Mouse (Mus musculus): ENCODE measurements around the gene Zfp706. TPM values are rescaled to one million over a fixed set of nuclear protein-coding genes. Genes with fewer than 3 reads are reported as not detected.
A peak's percentile ranks its signal among the peaks of the same experiment; 100 is the strongest.

The Zfp706 gene
- polyA plus RNA-seq, 1 experiment from 2014 or later, result 182 TPM

GRCm38 (mm10) chr15:36989922-36990321, 17.7 kb downstream of the Zfp706 start:
- Histone ChIP-seq H3K4me3 (replicated peaks) (no peak overlapping the region), H3K27me3 (no peaks in the 10 kb centered on the region), H3K9ac (no peak overlapping the region), H3K27ac (replicated peaks) (no peak overlapping the region), H3K36me3 (replicated peaks) (peaks cover 6% of the 10 kb centered on the region; the same call in 1 of the 2 replicates), H3K9me3 (replicated peaks) (no peaks in the 10 kb centered on the region), H3K4me1 (replicated peaks) (0 out of 2 replicates have a peak, but pooled peaks cover 5% of the 10 kb centered on the region), H3K4me2 (no peak overlapping the region)
- WGBS (ENCODE audit: insufficient replicate concordance), result 82% methylated on average over 11 of the region's 11 CpGs
- ATAC-seq (ENCODE audit: insufficient read depth), result no peak

- Histone ChIP-seq H3K27me3 (no peaks in the 10 kb centered on the region), H3K9me3 (replicated peaks) (no peaks in the 10 kb centered on the region), H3K4me2 (no peak overlapping the region), H3K4me3 (replicated peaks) (no peak overlapping the region), H3K36me3 (replicated peaks) (peaks cover 6% of the 10 kb centered on the region; the same call in 1 of the 2 replicates), H3K4me1 (replicated peaks) (0 out of 2 replicates have a peak, but pooled peaks cover 5% of the 10 kb centered on the region), H3K9ac (no peak overlapping the region), H3K27ac (replicated peaks) (no peak overlapping the region)
- WGBS (ENCODE audit: insufficient replicate concordance), result 46% methylated on average over 2 of the region's 2 CpGs
- ATAC-seq (ENCODE audit: insufficient read depth), result no peak
Observed at GRCm38 (mm10) chr15:36988718-36989115, 18.9 kb downstream of the Zfp706 start.

GRCm38 (mm10) chr15:36987976-36988717, 19.4 kb downstream of the Zfp706 start:
- WGBS (ENCODE audit: insufficient replicate concordance), result 55% methylated on average over 13 of the region's 13 CpGs
- H3K9me3 ChIP-seq (replicated peaks), result no peaks in the 10 kb centered on the region
- H3K9ac ChIP-seq, result no peak overlapping the region
- no peak overlapping the region for H3K4me2 ChIP-seq
- H3K36me3 ChIP-seq (replicated peaks), result peaks cover 6% of the 10 kb centered on the region; the same call in 1 of the 2 replicates
- H3K4me1 ChIP-seq (replicated peaks), result 0 out of 2 replicates have a peak, but pooled peaks cover 5% of the 10 kb centered on the region
- no peak for ATAC-seq (ENCODE audit: insufficient read depth)
- H3K27me3 ChIP-seq, result no peaks in the 10 kb centered on the region
- no peak overlapping the region for H3K27ac ChIP-seq (replicated peaks)
- H3K4me3 ChIP-seq (replicated peaks), result no peak overlapping the region

- Histone ChIP-seq H3K36me3 (replicated peaks) (no peaks in the 10 kb centered on the region), H3K9me3 (replicated peaks) (no peaks in the 10 kb centered on the region), H3K4me3 (replicated peaks) (no peak overlapping the region), H3K9ac (no peak overlapping the region), H3K4me2 (no peak overlapping the region), H3K27ac (replicated peaks) (no peak overlapping the region), H3K27me3 (no peaks in the 10 kb centered on the region), H3K4me1 (replicated peaks) (0 out of 2 replicates have a peak, but pooled peaks cover 5% of the 10 kb centered on the region)
- ATAC-seq (ENCODE audit: insufficient read depth), result no peak
- 39% methylated on average over 6 of the region's 6 CpGs for WGBS (ENCODE audit: insufficient replicate concordance)
Observed at GRCm38 (mm10) chr15:36987211-36987877, 20.2 kb downstream of the Zfp706 start.

GRCm38 (mm10) chr15:36985567-36985925, 22.0 kb downstream of the Zfp706 start:
- Histone ChIP-seq H3K4me1 (replicated peaks) (peaks cover 5% of the 10 kb centered on the region; the same call in 1 of the 2 replicates), H3K36me3 (replicated peaks) (no peaks in the 10 kb centered on the region), H3K27me3 (no peaks in the 10 kb centered on the region), H3K9me3 (replicated peaks) (no peaks in the 10 kb centered on the region), H3K27ac (replicated peaks) (no peak overlapping the region), H3K4me2 (no peak overlapping the region), H3K9ac (no peak overlapping the region), H3K4me3 (replicated peaks) (no peak overlapping the region)
- WGBS (ENCODE audit: insufficient replicate concordance), result 62% methylated on average over 6 of the region's 6 CpGs
- no peak for ATAC-seq (ENCODE audit: insufficient read depth)

GRCm38 (mm10) chr15:36984921-36985566, 22.5 kb downstream of the Zfp706 start:
- no peak overlapping the region for H3K27ac ChIP-seq (replicated peaks)
- no peak overlapping the region for H3K4me2 ChIP-seq
- no peaks in the 10 kb centered on the region for H3K9me3 ChIP-seq (replicated peaks)
- H3K9ac ChIP-seq, result no peak overlapping the region
- 59% methylated on average over 1 of the region's 1 CpGs for WGBS (ENCODE audit: insufficient replicate concordance)
- H3K4me1 ChIP-seq (replicated peaks), result peaks cover 10% of the 10 kb centered on the region
- H3K4me3 ChIP-seq (replicated peaks), result no peak overlapping the region
- H3K36me3 ChIP-seq (replicated peaks), result no peaks in the 10 kb centered on the region
- no peaks in the 10 kb centered on the region for H3K27me3 ChIP-seq
- no peak for ATAC-seq (ENCODE audit: insufficient read depth)

GRCm38 (mm10) chr15:36983455-36983854, 24.1 kb downstream of the Zfp706 start:
- ATAC-seq (ENCODE audit: insufficient read depth), result no peak
- H3K27me3 ChIP-seq, result no peaks in the 10 kb centered on the region
- H3K4me1 ChIP-seq (replicated peaks), result peaks cover 21% of the 10 kb centered on the region
- H3K4me3 ChIP-seq (replicated peaks), result no peak overlapping the region
- 56% methylated on average over 3 of the region's 3 CpGs for WGBS (ENCODE audit: insufficient replicate concordance)
- H3K27ac ChIP-seq (replicated peaks), result no peak overlapping the region
- no peaks in the 10 kb centered on the region for H3K36me3 ChIP-seq (replicated peaks)
- H3K4me2 ChIP-seq, result no peak overlapping the region
- no peaks in the 10 kb centered on the region for H3K9me3 ChIP-seq (replicated peaks)
- no peak overlapping the region for H3K9ac ChIP-seq

GRCm38 (mm10) chr15:36980238-36980637, 27.3 kb downstream of the Zfp706 start:
- ATAC-seq (ENCODE audit: insufficient read depth), result no peak
- Histone ChIP-seq H3K4me1 (replicated peaks) (peaks cover 18% of the 10 kb centered on the region), H3K4me2 (peak overlapping the region; percentile 56), H3K27ac (replicated peaks) (no peak overlapping the region), H3K4me3 (replicated peaks) (peak overlapping the region; percentile 36), H3K36me3 (replicated peaks) (no peaks in the 10 kb centered on the region), H3K9ac (no peak overlapping the region), H3K9me3 (replicated peaks) (no peaks in the 10 kb centered on the region), H3K27me3 (no peaks in the 10 kb centered on the region)
- 43% methylated on average over 8 of the region's 8 CpGs for WGBS (ENCODE audit: insufficient replicate concordance)

- peak overlapping the region; percentile 7; the same call in 1 of the 2 replicates for H3K9ac ChIP-seq
- H3K4me2 ChIP-seq, result peak overlapping the region; percentile 56
- H3K36me3 ChIP-seq (replicated peaks), result no peaks in the 10 kb centered on the region
- no peaks in the 10 kb centered on the region for H3K27me3 ChIP-seq
- H3K27ac ChIP-seq (replicated peaks), result no peak overlapping the region
- ATAC-seq (ENCODE audit: insufficient read depth), result 0 out of 2 replicates have a peak, but pooled peaks have one; percentile 40
- no peaks in the 10 kb centered on the region for H3K9me3 ChIP-seq (replicated peaks)
- WGBS (ENCODE audit: insufficient replicate concordance), result 7% methylated on average over 20 of the region's 20 CpGs
- peaks cover 21% of the 10 kb centered on the region for H3K4me1 ChIP-seq (replicated peaks)
- H3K4me3 ChIP-seq (replicated peaks), result peak overlapping the region; percentile 36
Observed at GRCm38 (mm10) chr15:36979488-36980201, 27.9 kb downstream of the Zfp706 start.

- Histone ChIP-seq H3K27ac (replicated peaks) (no peak overlapping the region), H3K4me3 (replicated peaks) (peak overlapping the region; percentile 36; the same call in 1 of the 2 replicates), H3K4me2 (peak overlapping the region; percentile 56), H3K9me3 (replicated peaks) (no peaks in the 10 kb centered on the region), H3K27me3 (no peaks in the 10 kb centered on the region), H3K9ac (peak overlapping the region; percentile 7; the same call in 1 of the 2 replicates), H3K36me3 (replicated peaks) (no peaks in the 10 kb centered on the region), H3K4me1 (replicated peaks) (peaks cover 25% of the 10 kb centered on the region)
- ATAC-seq (ENCODE audit: insufficient read depth), result no peak
- 44% methylated on average over 5 of the region's 5 CpGs for WGBS (ENCODE audit: insufficient replicate concordance)
Observed at GRCm38 (mm10) chr15:36979159-36979487, 28.4 kb downstream of the Zfp706 start.

All from liver, embryonic 15.5 days (tissue).